Mouse (Mus musculus): Measurements from ENCODE around the gene Taf11. TPM values are rescaled to one million over a fixed set of nuclear protein-coding genes. Genes with fewer than 3 reads are reported as not detected.

Gene Taf11
- polyA plus RNA-seq (2016; fragmentation: Nextera tagmentation; extraction: Ambion mirVana), result 89.7 and 96.9 TPM in 2 replicates

GRCm38 (mm10) chr17:27909622-27910500 lies at the start of gene Taf11:
Gene Taf11 (minus strand): TSS chr17:27909844.
- Histone ChIP-seq H3K36me3 (peaks cover 14% of the 10 kb centered on the region), H3K4me3 (peak within 1 kb of the TSS; percentile 93), H3K27ac (peak within 1 kb of the TSS; percentile 86), H3K27me3 (no peaks in the 10 kb centered on the region), H3K9ac (peak within 1 kb of the TSS; percentile 91), H3K4me2 (replicated peaks) (peak within 1 kb of the TSS; percentile 91), H3K4me1 (peaks cover 30% of the 10 kb centered on the region), H3K9me3 (replicated peaks) (no peaks in the 10 kb centered on the region)
- 2% methylated on average over 53 of the region's 53 CpGs for WGBS
- peak; percentile 60 for ATAC-seq (ENCODE audit: low FRiP score)

GRCm38 (mm10) chr17:27957649-27958048 lies 48.0 kb upstream of the Taf11 start:
- no peak overlapping the region for H3K4me2 ChIP-seq (replicated peaks)
- WGBS, result 97% methylated on average over 9 of the region's 9 CpGs
- H3K27ac ChIP-seq, result no peak overlapping the region
- ATAC-seq (ENCODE audit: low FRiP score), result no peak
- peaks cover 10% of the 10 kb centered on the region for H3K4me1 ChIP-seq
- no peaks in the 10 kb centered on the region for H3K36me3 ChIP-seq
- H3K4me3 ChIP-seq, result no peak overlapping the region
- no peak overlapping the region for H3K9ac ChIP-seq
- no peaks in the 10 kb centered on the region for H3K9me3 ChIP-seq (replicated peaks)
- H3K27me3 ChIP-seq, result no peaks in the 10 kb centered on the region

- Histone ChIP-seq H3K9ac (no peak overlapping the region), H3K27ac (peak overlapping the region; percentile 1)
- WGBS, result 62% methylated on average over 14 of the region's 14 CpGs
Observed at GRCm38 (mm10) chr17:27954629-27955402, 45.2 kb upstream of the Taf11 start.

GRCm38 (mm10) chr17:27953136-27953535 lies 43.5 kb upstream of the Taf11 start:
- Histone ChIP-seq H3K27me3 (no peaks in the 10 kb centered on the region), H3K9ac (no peak overlapping the region), H3K4me2 (replicated peaks) (no peak overlapping the region), H3K9me3 (replicated peaks) (no peaks in the 10 kb centered on the region), H3K4me3 (no peak overlapping the region), H3K27ac (no peak overlapping the region), H3K36me3 (no peaks in the 10 kb centered on the region), H3K4me1 (peaks cover 10% of the 10 kb centered on the region)
- WGBS, result 73% methylated on average over 6 of the region's 6 CpGs
- ATAC-seq (ENCODE audit: low FRiP score), result no peak

More at GRCm38 (mm10) chr17:27954629-27955402, 45.2 kb upstream of the Taf11 start:
- Histone ChIP-seq H3K36me3 (no peaks in the 10 kb centered on the region), H3K4me3 (no peak overlapping the region), H3K4me1 (peaks cover 10% of the 10 kb centered on the region), H3K27me3 (no peaks in the 10 kb centered on the region), H3K9me3 (replicated peaks) (no peaks in the 10 kb centered on the region), H3K4me2 (replicated peaks) (no peak overlapping the region)
- ATAC-seq (ENCODE audit: low FRiP score), result no peak

- H3K4me1 ChIP-seq, result peaks cover 28% of the 10 kb centered on the region
- ATAC-seq (ENCODE audit: low FRiP score), result no peak
- H3K27me3 ChIP-seq, result no peaks in the 10 kb centered on the region
- no peaks in the 10 kb centered on the region for H3K9me3 ChIP-seq (replicated peaks)
- WGBS, result 73% methylated on average over 2 of the region's 2 CpGs
- no peak overlapping the region for H3K27ac ChIP-seq
- no peaks in the 10 kb centered on the region for H3K36me3 ChIP-seq
- H3K9ac ChIP-seq, result no peak overlapping the region
- H3K4me2 ChIP-seq (replicated peaks), result no peak overlapping the region
- no peak overlapping the region for H3K4me3 ChIP-seq
Observed at GRCm38 (mm10) chr17:27947155-27947554, 37.5 kb upstream of the Taf11 start.

- Histone ChIP-seq H3K9ac (no peak overlapping the region), H3K27ac (peak overlapping the region; percentile 75), H3K27me3 (no peaks in the 10 kb centered on the region), H3K4me2 (replicated peaks) (no peak overlapping the region), H3K36me3 (no peaks in the 10 kb centered on the region), H3K4me3 (no peak overlapping the region), H3K4me1 (peaks cover 30% of the 10 kb centered on the region), H3K9me3 (replicated peaks) (no peaks in the 10 kb centered on the region)
- 78% methylated on average over 8 of the region's 8 CpGs for WGBS
- no peak for ATAC-seq (ENCODE audit: low FRiP score)
Observed at GRCm38 (mm10) chr17:27946371-27946770, 36.7 kb upstream of the Taf11 start.

- H3K4me3 ChIP-seq, result no peak overlapping the region
- 45% methylated on average over 6 of the region's 6 CpGs for WGBS
- H3K9me3 ChIP-seq (replicated peaks), result no peaks in the 10 kb centered on the region
- H3K4me1 ChIP-seq, result peaks cover 31% of the 10 kb centered on the region
- ATAC-seq (ENCODE audit: low FRiP score), result no peak
- H3K27ac ChIP-seq, result peak overlapping the region; percentile 75
- H3K27me3 ChIP-seq, result no peaks in the 10 kb centered on the region
- H3K9ac ChIP-seq, result no peak overlapping the region
- H3K4me2 ChIP-seq (replicated peaks), result no peak overlapping the region
- H3K36me3 ChIP-seq, result no peaks in the 10 kb centered on the region
Observed at GRCm38 (mm10) chr17:27945546-27946216, 36.0 kb upstream of the Taf11 start.

GRCm38 (mm10) chr17:27942131-27942530 lies 32.5 kb upstream of the Taf11 start:
- H3K27ac ChIP-seq, result no peak overlapping the region

GRCm38 (mm10) chr17:27941698-27942097 lies 32.1 kb upstream of the Taf11 start:
- Histone ChIP-seq H3K4me1 (peaks cover 28% of the 10 kb centered on the region), H3K36me3 (no peaks in the 10 kb centered on the region), H3K9me3 (replicated peaks) (no peaks in the 10 kb centered on the region), H3K9ac (no peak overlapping the region), H3K4me3 (no peak overlapping the region), H3K4me2 (replicated peaks) (no peak overlapping the region), H3K27me3 (no peaks in the 10 kb centered on the region), H3K27ac (no peak overlapping the region)
- ATAC-seq (ENCODE audit: low FRiP score), result no peak
- 72% methylated on average over 2 of the region's 2 CpGs for WGBS

More at GRCm38 (mm10) chr17:27942131-27942530, 32.5 kb upstream of the Taf11 start:
- Histone ChIP-seq H3K4me1 (peaks cover 31% of the 10 kb centered on the region), H3K9me3 (replicated peaks) (no peaks in the 10 kb centered on the region), H3K36me3 (no peaks in the 10 kb centered on the region), H3K4me2 (replicated peaks) (no peak overlapping the region), H3K27me3 (no peaks in the 10 kb centered on the region), H3K4me3 (no peak overlapping the region), H3K9ac (no peak overlapping the region)
- no peak for ATAC-seq (ENCODE audit: low FRiP score)
- WGBS, result 90% methylated on average over 4 of the region's 4 CpGs

GRCm38 (mm10) chr17:27941178-27941577 lies 31.5 kb upstream of the Taf11 start:
- no peak overlapping the region for H3K27ac ChIP-seq
- no peaks in the 10 kb centered on the region for H3K27me3 ChIP-seq
- H3K4me3 ChIP-seq, result no peak overlapping the region
- H3K9ac ChIP-seq, result no peak overlapping the region
- no peak overlapping the region for H3K4me2 ChIP-seq (replicated peaks)
- H3K36me3 ChIP-seq, result no peaks in the 10 kb centered on the region
- no peak for ATAC-seq (ENCODE audit: low FRiP score)
- H3K4me1 ChIP-seq, result peaks cover 23% of the 10 kb centered on the region
- WGBS, result 81% methylated on average over 5 of the region's 5 CpGs
- H3K9me3 ChIP-seq (replicated peaks), result no peaks in the 10 kb centered on the region

GRCm38 (mm10) chr17:27940352-27940751 lies 30.7 kb upstream of the Taf11 start:
- WGBS, result 75% methylated on average over 4 of the region's 4 CpGs
- Histone ChIP-seq H3K36me3 (no peaks in the 10 kb centered on the region), H3K27me3 (no peaks in the 10 kb centered on the region), H3K4me2 (replicated peaks) (no peak overlapping the region), H3K9ac (no peak overlapping the region), H3K4me1 (peaks cover 15% of the 10 kb centered on the region), H3K27ac (no peak overlapping the region), H3K9me3 (replicated peaks) (no peaks in the 10 kb centered on the region), H3K4me3 (no peak overlapping the region)
- ATAC-seq (ENCODE audit: low FRiP score), result no peak

- no peaks in the 10 kb centered on the region for H3K9me3 ChIP-seq (replicated peaks)
- no peaks in the 10 kb centered on the region for H3K27me3 ChIP-seq
- H3K4me2 ChIP-seq (replicated peaks), result no peak overlapping the region
- peaks cover 13% of the 10 kb centered on the region for H3K4me1 ChIP-seq
- H3K36me3 ChIP-seq, result no peaks in the 10 kb centered on the region
- ATAC-seq (ENCODE audit: low FRiP score), result no peak
- H3K27ac ChIP-seq, result 0 out of 2 replicates have a peak overlapping the region, but pooled peaks have one; percentile 30
- H3K9ac ChIP-seq, result no peak overlapping the region
- no peak overlapping the region for H3K4me3 ChIP-seq
- WGBS, result 85% methylated on average over 5 of the region's 5 CpGs
Observed at GRCm38 (mm10) chr17:27939028-27939427, 29.4 kb upstream of the Taf11 start.
